Comparison of ENCODE assay signal across 14 mouse cellular contexts in the genomic region with DNA sequence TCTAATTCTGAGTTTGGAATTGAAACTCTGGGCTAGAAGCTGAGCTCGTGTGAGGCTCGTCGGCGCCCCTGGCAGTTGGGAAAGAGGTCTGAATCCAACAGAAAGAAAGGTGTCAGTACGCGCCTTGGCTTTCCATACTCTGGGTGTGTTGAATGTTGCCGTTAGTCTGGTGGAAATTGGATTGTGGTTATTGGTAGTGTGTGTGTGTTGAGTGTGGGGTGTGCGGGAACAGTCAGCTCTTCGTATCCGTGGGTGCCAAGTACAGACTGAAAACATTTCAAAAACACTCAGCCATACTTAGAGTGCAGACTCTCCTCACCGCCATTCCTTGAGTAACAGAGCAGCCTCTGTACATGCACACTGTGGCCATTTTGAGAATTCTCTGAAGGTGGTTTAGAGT.
"Had no signal": no experiment of that assay in that cellular context is flagged by ENCODE, and none has a peak within 500 bp of the region (broad histone marks: within the 10 kb centered on the region; RNA-seq: fewer than 3 reads in every experiment).

No protein-coding gene starts in this region.

- H3K4me1 ChIP-seq: midbrain, embryonic 10.5 days; midbrain, embryonic 15.5 days; neural tube, embryonic 12.5 days; stomach, embryonic 15.5 days had no signal

- H3K36me3 ChIP-seq: midbrain, embryonic 10.5 days; midbrain, embryonic 12.5 days; midbrain, embryonic 15.5 days; neural tube, embryonic 12.5 days; stomach, embryonic 15.5 days had no signal

- H3K9ac ChIP-seq: lung, embryonic 14.5 days; midbrain, embryonic 12.5 days; midbrain, embryonic 15.5 days; neural tube, embryonic 12.5 days; stomach, embryonic 15.5 days had no signal

- H3K27ac ChIP-seq: midbrain, embryonic 10.5 days; midbrain, embryonic 12.5 days; midbrain, embryonic 15.5 days; neural tube, embryonic 12.5 days; stomach, embryonic 15.5 days; stomach, postnatal 0 days had no signal

- H3K9me3 ChIP-seq: midbrain, embryonic 10.5 days; midbrain, embryonic 12.5 days; midbrain, embryonic 15.5 days; neural tube, embryonic 12.5 days; stomach, embryonic 15.5 days had no signal

- DNase-seq: lung, adult 18-20 months; lung, embryonic 14.5 days; lung, postnatal 10 days; lung, postnatal 4 days; right cerebral cortex, postnatal 14 days; thymus, adult 2 months; thymus, postnatal 25 days; thymus, postnatal 4 days had no signal

- ATAC-seq: midbrain, embryonic 15.5 days had no signal

- H3K27me3 ChIP-seq: midbrain, embryonic 12.5 days; midbrain, embryonic 15.5 days; neural tube, embryonic 12.5 days; stomach, embryonic 15.5 days had no signal

- H3K4me3 ChIP-seq: midbrain, embryonic 10.5 days; midbrain, embryonic 12.5 days; midbrain, embryonic 15.5 days; neural tube, embryonic 12.5 days; stomach, embryonic 15.5 days had no signal

- H3K4me2 ChIP-seq: lung, embryonic 14.5 days; midbrain, embryonic 12.5 days; midbrain, embryonic 15.5 days; neural tube, embryonic 12.5 days; stomach, embryonic 15.5 days had no signal
